Mouse (Mus musculus) liver, embryonic 15.5 days (tissue): Measurements from ENCODE around the gene Cacna2d1. TPM values are rescaled to one million over a fixed set of nuclear protein-coding genes. Genes with fewer than 3 reads are reported as not detected.

ENCODE experiments used
- ATAC-seq: fragments of 200-750 bp; cut with Nextera tagmentation; 2 replicates; pipeline ENCODE4 v1.8.0; 2017; ENCODE audit warnings: moderate number of reproducible peaks, mild to moderate bottlenecking, moderate library complexity; ENCODE audit not compliant: insufficient read depth
- H3K27ac ChIP-seq: fragments of 300-500 bp; sonication (generic); replicated peaks from 2 replicates; pipeline ENCODE4 v1.5.1; 2015; ENCODE audit warnings: mild to moderate bottlenecking, inconsistent platforms
- H3K27me3 ChIP-seq: fragments of 300-500 bp; sonication (generic); 2 replicates; pipeline ENCODE4 v1.6.1; 2015; ENCODE audit warnings: mild to moderate bottlenecking, inconsistent platforms
- H3K36me3 ChIP-seq: fragments of 300-500 bp; sonication (generic); replicated peaks from 2 replicates; pipeline ENCODE4 v1.6.1; 2015; ENCODE audit warnings: moderate library complexity, mild to moderate bottlenecking, inconsistent platforms
- H3K4me1 ChIP-seq: fragments of 300-500 bp; sonication (generic); replicated peaks from 2 replicates; pipeline ENCODE4 v1.6.1; 2015; ENCODE audit warnings: inconsistent platforms
- H3K4me2 ChIP-seq: fragments of 300-500 bp; sonication (generic); 2 replicates; pipeline ENCODE4 v1.6.1; 2015; ENCODE audit warnings: moderate library complexity, mild to moderate bottlenecking, inconsistent platforms
- H3K4me3 ChIP-seq: fragments of 300-500 bp; sonication (generic); replicated peaks from 2 replicates; pipeline ENCODE4 v1.5.1; 2015; ENCODE audit warnings: mild to moderate bottlenecking, inconsistent platforms
- H3K9ac ChIP-seq: fragments of 300-500 bp; sonication (generic); 2 replicates; pipeline ENCODE4 v1.6.1; 2015; ENCODE audit warnings: moderate library complexity, mild to moderate bottlenecking, inconsistent platforms
- H3K9me3 ChIP-seq: fragments of 300-500 bp; sonication (generic); replicated peaks from 2 replicates; pipeline ENCODE4 v1.6.1; 2016; ENCODE audit warnings: inconsistent platforms
- WGBS: fragments of 180-500 bp; shearing (Covaris S2); methylation state at CpG from one replicate; pipeline ENCODE4 v1.1.7; 2015; ENCODE audit warnings: mixed read lengths; ENCODE audit not compliant: insufficient replicate concordance; 5-methylcytosine and 5-hydroxymethylcytosine counted together
- polyA plus RNA-seq: library from polyadenylated mRNA; unstranded; fragments of >200 nt; fragmentation: Nextera tagmentation; extraction: Ambion mirVana; gene quantifications from 2 replicates; pipeline ENCODE4 v1.2.1, GENCODE M21; 2015

Cacna2d1 gene
- polyA plus RNA-seq, 1 experiment from 2014 or later: 0.44 TPM

DNA sequence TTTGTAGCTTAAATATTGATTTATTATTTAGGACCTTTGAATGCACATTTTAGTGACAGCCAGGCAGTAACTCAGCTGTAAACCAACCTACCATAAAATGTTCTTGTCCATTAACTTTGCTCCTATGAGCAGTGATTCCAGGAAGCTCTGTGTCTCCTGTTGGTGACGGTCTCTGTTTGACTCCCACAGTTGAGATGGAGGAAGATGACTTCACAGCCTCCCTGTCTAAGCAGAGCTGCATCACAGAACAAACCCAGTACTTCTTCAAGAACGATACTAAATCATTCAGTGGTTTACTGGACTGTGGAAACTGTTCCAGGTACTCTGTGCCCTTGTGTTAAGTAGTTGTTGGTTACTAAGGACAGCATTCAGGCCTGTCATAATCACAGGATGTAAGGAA is 427.6 kb downstream of the Cacna2d1 start:
- H3K36me3 ChIP-seq: no peaks in the 10 kb centered on the region
- H3K4me3 ChIP-seq: no peak overlapping the region
- no peak overlapping the region for H3K4me2 ChIP-seq
- ATAC-seq: no peak
- no peaks in the 10 kb centered on the region for H3K27me3 ChIP-seq
- no peaks in the 10 kb centered on the region for H3K9me3 ChIP-seq
- H3K4me1 ChIP-seq: no peaks in the 10 kb centered on the region
- 50% methylated on average over 2 of the region's 2 CpGs for WGBS
- no peak overlapping the region for H3K9ac ChIP-seq
- H3K27ac ChIP-seq: no peak overlapping the region

DNA sequence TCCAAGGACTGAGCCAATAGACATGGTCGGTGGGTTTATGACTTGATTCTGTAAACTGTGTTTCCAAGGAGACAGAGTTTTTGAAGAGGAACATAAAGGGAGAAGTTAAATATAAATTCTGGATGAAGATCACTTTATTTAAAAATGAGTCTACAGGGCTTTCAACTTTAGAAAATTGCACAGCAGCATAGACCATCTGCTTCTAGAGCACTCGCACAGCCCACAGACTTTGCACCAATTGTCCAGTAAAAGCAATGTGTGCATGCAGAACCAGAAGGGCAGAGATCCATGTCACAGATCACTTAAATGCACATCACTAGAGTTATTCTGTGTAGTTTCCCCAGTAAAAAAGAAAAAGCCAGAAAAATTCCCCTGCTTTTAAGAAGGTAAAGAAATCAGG is 428.7 kb downstream of the Cacna2d1 start:
- no peaks in the 10 kb centered on the region for H3K9me3 ChIP-seq
- H3K36me3 ChIP-seq: no peaks in the 10 kb centered on the region
- H3K4me1 ChIP-seq: no peaks in the 10 kb centered on the region
- WGBS: 63% methylated on average over 2 of the region's 2 CpGs
- H3K27me3 ChIP-seq: no peaks in the 10 kb centered on the region
- no peak for ATAC-seq
- H3K27ac ChIP-seq: no peak overlapping the region
- no peak overlapping the region for H3K9ac ChIP-seq
- no peak overlapping the region for H3K4me3 ChIP-seq
- no peak overlapping the region for H3K4me2 ChIP-seq

DNA sequence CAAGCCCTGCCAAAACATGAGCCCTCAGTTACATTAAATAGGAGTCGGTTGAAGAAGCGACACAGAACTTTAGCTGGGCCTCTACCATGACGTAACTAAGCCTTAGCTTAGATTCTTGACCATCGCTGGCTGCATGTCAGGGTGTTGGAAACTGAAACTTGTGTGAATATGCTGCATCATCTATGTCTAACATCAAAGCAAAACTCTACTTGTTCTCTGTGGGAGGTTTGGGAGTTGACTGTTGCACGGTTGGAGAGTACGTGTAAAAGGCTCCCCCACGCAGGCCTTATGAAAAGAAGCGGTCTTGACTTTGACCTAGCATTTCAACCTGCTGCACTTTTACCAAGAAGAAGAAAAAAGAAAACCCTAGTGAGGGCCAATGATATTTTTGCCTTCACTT is 436.2 kb downstream of the Cacna2d1 start:
- Histone ChIP-seq H3K27me3 (no peaks in the 10 kb centered on the region), H3K9me3 (no peaks in the 10 kb centered on the region), H3K4me3 (no peak overlapping the region), H3K9ac (no peak overlapping the region), H3K27ac (no peak overlapping the region), H3K36me3 (no peaks in the 10 kb centered on the region), H3K4me1 (no peaks in the 10 kb centered on the region), H3K4me2 (no peak overlapping the region)
- WGBS: 84% methylated on average over 8 of the region's 8 CpGs
- ATAC-seq: no peak

DNA sequence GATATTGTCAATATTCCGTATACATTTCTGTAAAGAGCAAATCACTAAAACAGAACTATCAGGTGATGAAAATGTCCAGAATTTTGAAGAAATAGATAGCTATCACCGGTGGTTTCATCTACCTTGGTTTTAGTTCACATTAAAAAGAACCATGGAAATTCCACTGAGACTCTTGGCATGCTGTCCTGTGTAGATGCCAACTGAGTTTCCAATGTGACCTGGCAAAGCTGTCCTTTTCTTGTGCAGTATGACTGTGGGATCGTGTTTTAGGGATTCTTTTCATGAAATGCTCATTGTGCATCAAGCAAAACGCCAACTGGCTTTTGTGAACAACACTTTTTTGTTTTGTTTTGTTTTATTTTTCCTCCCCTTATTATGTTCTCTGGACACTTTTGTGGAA is 439.5 kb downstream of the Cacna2d1 start:
- H3K9me3 ChIP-seq: peaks cover 3% of the 10 kb centered on the region; the same call in 1 of the 2 replicates
- no peak for ATAC-seq
- no peaks in the 10 kb centered on the region for H3K27me3 ChIP-seq
- H3K4me2 ChIP-seq: no peak overlapping the region
- H3K4me3 ChIP-seq: no peak overlapping the region
- H3K36me3 ChIP-seq: no peaks in the 10 kb centered on the region
- 75% methylated on average over 4 of the region's 4 CpGs for WGBS
- no peak overlapping the region for H3K9ac ChIP-seq
- no peaks in the 10 kb centered on the region for H3K4me1 ChIP-seq
- no peak overlapping the region for H3K27ac ChIP-seq

DNA sequence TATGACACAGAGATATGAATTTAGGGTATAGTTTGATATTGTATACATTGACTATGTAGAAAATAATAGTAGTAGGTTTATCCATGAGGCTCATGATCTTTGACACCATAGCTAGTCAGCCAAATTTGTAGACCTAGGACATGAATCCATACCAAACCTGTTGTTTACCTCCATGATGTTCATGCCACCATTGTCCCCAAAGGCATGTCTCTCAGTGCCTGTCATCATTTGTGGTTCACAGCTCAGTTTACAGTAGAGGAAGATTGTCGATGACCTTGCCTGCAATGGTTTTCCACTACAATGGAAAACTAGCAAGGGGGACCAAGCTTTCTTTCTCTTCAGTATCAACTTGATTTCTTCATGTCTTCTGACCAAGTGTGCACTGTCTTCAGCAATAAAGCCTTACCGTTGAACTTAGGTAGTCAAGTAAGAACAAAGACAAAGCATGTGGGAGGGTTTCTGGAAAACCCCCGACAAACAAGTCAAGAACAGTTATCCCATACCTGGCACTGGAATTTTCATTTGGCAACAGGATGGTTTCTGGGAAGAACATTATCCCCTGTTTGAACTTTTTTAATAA is 441.9 kb downstream of the Cacna2d1 start:
- Histone ChIP-seq H3K4me3 (no peak overlapping the region), H3K27ac (no peak overlapping the region), H3K27me3 (no peaks in the 10 kb centered on the region), H3K4me1 (no peaks in the 10 kb centered on the region), H3K9ac (no peak overlapping the region), H3K36me3 (no peaks in the 10 kb centered on the region), H3K4me2 (no peak overlapping the region), H3K9me3 (peaks cover 3% of the 10 kb centered on the region; the same call in 1 of the 2 replicates)
- 66% methylated on average over 3 of the region's 3 CpGs for WGBS
- ATAC-seq: no peak

DNA sequence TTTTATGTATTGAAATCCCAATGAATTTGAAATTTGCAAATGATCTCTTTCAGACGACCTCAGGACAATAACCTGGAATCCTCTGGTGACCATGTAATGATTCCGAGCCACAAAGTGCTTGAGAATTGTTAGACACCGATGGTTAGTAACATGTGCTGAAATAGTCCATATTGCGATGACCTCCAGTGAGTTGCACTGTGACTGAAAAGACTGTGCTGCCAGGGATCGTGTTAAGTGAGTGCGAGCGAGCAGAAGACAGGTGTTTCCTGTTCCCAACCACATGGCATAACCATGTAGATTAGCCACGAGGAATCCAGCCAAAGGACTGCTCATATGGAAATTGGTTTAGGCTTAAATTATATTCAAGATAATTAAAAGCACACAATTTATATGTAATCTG is 475.5 kb downstream of the Cacna2d1 start:
- no peaks in the 10 kb centered on the region for H3K9me3 ChIP-seq
- H3K4me3 ChIP-seq: no peak overlapping the region
- no peak overlapping the region for H3K4me2 ChIP-seq
- no peak overlapping the region for H3K27ac ChIP-seq
- no peak overlapping the region for H3K9ac ChIP-seq
- no peaks in the 10 kb centered on the region for H3K36me3 ChIP-seq
- H3K4me1 ChIP-seq: no peaks in the 10 kb centered on the region
- ATAC-seq: no peak
- 20% methylated on average over 8 of the region's 8 CpGs for WGBS
- no peaks in the 10 kb centered on the region for H3K27me3 ChIP-seq

DNA sequence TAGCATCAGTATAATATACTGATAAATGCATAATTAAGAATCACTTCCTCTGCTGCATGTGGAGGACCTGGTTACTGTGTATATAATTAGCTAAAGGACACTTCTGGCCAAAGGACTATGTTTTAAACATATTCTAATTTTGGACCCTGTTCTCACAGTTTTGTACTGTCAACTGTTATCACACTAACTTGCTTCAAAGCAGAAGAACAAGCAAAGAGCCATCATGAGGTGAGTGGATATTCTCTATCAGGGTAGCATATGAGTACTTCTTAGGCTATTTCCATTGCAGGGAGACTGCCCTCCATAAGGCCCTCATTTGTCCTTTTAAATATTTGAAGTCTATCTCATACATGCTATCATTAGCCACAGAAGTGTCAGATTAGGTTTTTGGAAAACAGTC is 480.2 kb downstream of the Cacna2d1 start:
- Histone ChIP-seq H3K4me3 (no peak overlapping the region), H3K4me1 (no peaks in the 10 kb centered on the region), H3K27ac (no peak overlapping the region), H3K36me3 (no peaks in the 10 kb centered on the region), H3K4me2 (no peak overlapping the region), H3K9ac (no peak overlapping the region), H3K27me3 (no peaks in the 10 kb centered on the region), H3K9me3 (no peaks in the 10 kb centered on the region)
- no peak for ATAC-seq

DNA sequence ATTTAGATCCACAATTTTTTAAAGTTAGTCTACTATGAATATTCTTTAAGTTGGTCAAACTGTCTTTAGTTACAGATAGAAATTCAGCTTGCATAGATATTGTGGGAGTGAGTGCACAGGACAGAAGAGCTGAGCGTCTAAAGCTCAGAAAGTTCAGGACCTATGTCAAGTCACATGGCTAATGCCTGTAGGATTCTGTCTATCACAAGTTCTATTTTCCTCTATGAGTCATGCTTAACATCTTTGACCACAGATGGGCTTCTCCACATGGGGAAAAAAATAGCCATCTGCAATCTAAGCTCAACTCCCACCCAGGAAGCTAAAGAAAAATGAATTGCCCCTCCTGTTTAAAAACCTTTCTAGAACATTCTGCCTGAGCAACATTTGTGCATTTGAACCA is 483.5 kb downstream of the Cacna2d1 start:
- no peak overlapping the region for H3K9ac ChIP-seq
- no peak for ATAC-seq
- H3K9me3 ChIP-seq: no peaks in the 10 kb centered on the region
- H3K36me3 ChIP-seq: no peaks in the 10 kb centered on the region
- WGBS: 38% methylated on average over 1 of the region's 1 CpGs
- H3K4me2 ChIP-seq: no peak overlapping the region
- no peak overlapping the region for H3K27ac ChIP-seq
- H3K4me3 ChIP-seq: no peak overlapping the region
- no peaks in the 10 kb centered on the region for H3K4me1 ChIP-seq
- H3K27me3 ChIP-seq: no peaks in the 10 kb centered on the region

DNA sequence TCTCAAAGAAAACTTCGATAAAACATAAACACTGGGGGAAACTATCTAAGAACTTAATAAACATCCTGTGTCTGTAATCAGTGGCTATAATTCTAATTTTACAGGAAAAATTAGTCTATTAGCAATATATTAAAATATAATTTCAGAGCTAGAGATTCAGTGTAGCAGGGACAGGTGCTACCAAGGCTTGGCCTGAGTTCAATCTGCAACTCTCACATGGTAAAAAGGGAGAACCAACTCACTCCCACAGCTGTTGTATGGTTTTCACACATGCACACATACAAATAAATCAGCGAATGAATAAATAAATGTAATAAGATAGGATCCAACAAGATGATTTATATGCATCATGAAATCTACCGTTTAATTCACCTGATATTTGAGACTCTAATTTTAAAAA is 484.0 kb downstream of the Cacna2d1 start:
- 63% methylated on average over 3 of the region's 3 CpGs for WGBS
- no peaks in the 10 kb centered on the region for H3K4me1 ChIP-seq
- H3K9ac ChIP-seq: no peak overlapping the region
- H3K4me3 ChIP-seq: no peak overlapping the region
- no peak for ATAC-seq
- H3K27ac ChIP-seq: no peak overlapping the region
- no peaks in the 10 kb centered on the region for H3K27me3 ChIP-seq
- no peaks in the 10 kb centered on the region for H3K36me3 ChIP-seq
- H3K9me3 ChIP-seq: no peaks in the 10 kb centered on the region
- no peak overlapping the region for H3K4me2 ChIP-seq

Other genes with a start within 250 kb of the Cacna2d1 start
- gene Speer4c, start 220.4 kb upstream of the Cacna2d1 start, polyA plus RNA-seq: not detected in 2 replicates